Mouse (Mus musculus) midbrain, embryonic 14.5 days (tissue): Measurements from ENCODE around the gene Ulk4. TPM values are rescaled to one million over a fixed set of nuclear protein-coding genes. Genes with fewer than 3 reads are reported as not detected.

Experiments
- ATAC-seq: fragments of 200-750 bp; cut with Nextera tagmentation; 2 replicates; pipeline ENCODE4 v1.8.0; 2017; ENCODE audit warnings: moderate number of reproducible peaks, moderate library complexity; ENCODE audit not compliant: low FRiP score, low TSS enrichment
- DNase-seq: peaks from one replicate; pipeline ENCODE4 v3.0.0-alpha.2; 2015
- H3K27ac ChIP-seq: fragments of 300-500 bp; sonication (generic); replicated peaks from 2 replicates; pipeline ENCODE4 v1.5.1; 2014; ENCODE audit warnings: mild to moderate bottlenecking, low read depth, low read length, moderate library complexity
- H3K27me3 ChIP-seq: fragments of 300-500 bp; sonication (generic); 2 replicates; pipeline ENCODE4 v1.6.1; 2014; ENCODE audit warnings: low read length, control low read depth, mixed read lengths; ENCODE audit not compliant: control insufficient read depth, insufficient read depth
- H3K36me3 ChIP-seq: fragments of 300-500 bp; sonication (generic); 2 replicates; pipeline ENCODE4 v1.6.1; 2014; ENCODE audit warnings: low read length, control low read depth; ENCODE audit not compliant: control insufficient read depth, insufficient read depth
- H3K4me1 ChIP-seq: fragments of 300-500 bp; sonication (generic); 2 replicates; pipeline ENCODE4 v1.6.1; 2014; ENCODE audit warnings: mild to moderate bottlenecking, antibody characterized with exemption, low read length, control low read depth; ENCODE audit not compliant: control insufficient read depth, insufficient read depth
- H3K4me2 ChIP-seq: fragments of 300-500 bp; sonication (generic); 2 replicates; pipeline ENCODE4 v1.6.1; 2014; ENCODE audit warnings: mild to moderate bottlenecking, low read length, moderate library complexity
- H3K4me3 ChIP-seq: fragments of 300-500 bp; sonication (generic); replicated peaks from 2 replicates; pipeline ENCODE4 v1.5.1; 2014; ENCODE audit warnings: low read depth, low read length
- H3K9ac ChIP-seq: fragments of 300-500 bp; sonication (generic); replicated peaks from 2 replicates; pipeline ENCODE4 v1.6.1; 2014; ENCODE audit warnings: mild to moderate bottlenecking, low read length, moderate library complexity
- H3K9me3 ChIP-seq: fragments of 300-500 bp; sonication (generic); 2 replicates; pipeline ENCODE4 v1.6.1; 2016; ENCODE audit warnings: low read length, control low read depth, mixed read lengths; ENCODE audit not compliant: control insufficient read depth
- WGBS: fragments of 180-500 bp; shearing (Covaris S2); extraction: QIAGEN DNeasy Blood & Tissue Kit; methylation state at CpG from one replicate; pipeline ENCODE4 v1.1.7; 2014; 5-methylcytosine and 5-hydroxymethylcytosine counted together
- polyA plus RNA-seq: library from polyadenylated mRNA; unstranded; fragments of >200 nt; fragmentation: Nextera tagmentation; extraction: Ambion mirVana; gene quantifications from 2 replicates; pipeline ENCODE4 v1.2.1, GENCODE M21; 2014

Gene Ulk4
- polyA plus RNA-seq, 1 experiment from 2014 or later: 75.7 TPM

GRCm38 (mm10) chr9:121132549-121132948 is 144.4 kb downstream of the Ulk4 start:
- no peaks in the 10 kb centered on the region for H3K27me3 ChIP-seq
- H3K27ac ChIP-seq: no peak overlapping the region
- H3K9me3 ChIP-seq: no peaks in the 10 kb centered on the region
- no peaks in the 10 kb centered on the region for H3K4me1 ChIP-seq
- DNase-seq: no peak
- no peaks in the 10 kb centered on the region for H3K36me3 ChIP-seq
- 86% methylated on average over 6 of the region's 6 CpGs for WGBS
- no peak for ATAC-seq
- no peak overlapping the region for H3K9ac ChIP-seq
- no peak overlapping the region for H3K4me2 ChIP-seq
- no peak overlapping the region for H3K4me3 ChIP-seq

GRCm38 (mm10) chr9:121129533-121129932 is 147.5 kb downstream of the Ulk4 start:
- 79% methylated on average over 2 of the region's 2 CpGs for WGBS
- Histone ChIP-seq H3K4me1 (no peaks in the 10 kb centered on the region), H3K27ac (no peak overlapping the region), H3K4me3 (no peak overlapping the region), H3K27me3 (no peaks in the 10 kb centered on the region), H3K36me3 (no peaks in the 10 kb centered on the region), H3K4me2 (no peak overlapping the region), H3K9me3 (no peaks in the 10 kb centered on the region), H3K9ac (no peak overlapping the region)
- ATAC-seq: no peak
- DNase-seq: no peak

GRCm38 (mm10) chr9:121128934-121129333 is 148.1 kb downstream of the Ulk4 start:
- no peak for ATAC-seq
- 83% methylated on average over 8 of the region's 8 CpGs for WGBS

GRCm38 (mm10) chr9:121127025-121127424 is 150.0 kb downstream of the Ulk4 start:
- Histone ChIP-seq H3K4me1 (no peaks in the 10 kb centered on the region), H3K4me3 (no peak overlapping the region), H3K9ac (no peak overlapping the region), H3K9me3 (no peaks in the 10 kb centered on the region), H3K27ac (0 out of 2 replicates have a peak overlapping the region, but pooled peaks have one; percentile 8), H3K36me3 (no peaks in the 10 kb centered on the region), H3K4me2 (no peak overlapping the region), H3K27me3 (no peaks in the 10 kb centered on the region)
- DNase-seq (peak; percentile 77), ATAC-seq (no peak)
- WGBS: 43% methylated on average over 2 of the region's 2 CpGs

More at GRCm38 (mm10) chr9:121128934-121129333, 148.1 kb downstream of the Ulk4 start:
- DNase-seq: no peak
- Histone ChIP-seq H3K27ac (no peak overlapping the region), H3K36me3 (no peaks in the 10 kb centered on the region), H3K4me3 (no peak overlapping the region), H3K9me3 (no peaks in the 10 kb centered on the region), H3K27me3 (no peaks in the 10 kb centered on the region), H3K4me2 (no peak overlapping the region), H3K4me1 (no peaks in the 10 kb centered on the region), H3K9ac (no peak overlapping the region)

GRCm38 (mm10) chr9:121124705-121125104 is 152.3 kb downstream of the Ulk4 start:
- Histone ChIP-seq H3K27me3 (no peaks in the 10 kb centered on the region), H3K4me2 (no peak overlapping the region), H3K4me1 (no peaks in the 10 kb centered on the region), H3K36me3 (no peaks in the 10 kb centered on the region), H3K9ac (no peak overlapping the region), H3K4me3 (no peak overlapping the region), H3K27ac (no peak overlapping the region), H3K9me3 (no peaks in the 10 kb centered on the region)
- ATAC-seq (no peak), DNase-seq (no peak)
- 85% methylated on average over 8 of the region's 8 CpGs for WGBS

GRCm38 (mm10) chr9:121122039-121122438 is 155.0 kb downstream of the Ulk4 start:
- DNase-seq (no peak), ATAC-seq (no peak)
- no peak overlapping the region for H3K9ac ChIP-seq
- no peaks in the 10 kb centered on the region for H3K4me1 ChIP-seq
- no peaks in the 10 kb centered on the region for H3K36me3 ChIP-seq
- no peaks in the 10 kb centered on the region for H3K9me3 ChIP-seq
- no peaks in the 10 kb centered on the region for H3K27me3 ChIP-seq
- H3K4me2 ChIP-seq: no peak overlapping the region
- no peak overlapping the region for H3K4me3 ChIP-seq
- 79% methylated on average over 5 of the region's 5 CpGs for WGBS
- no peak overlapping the region for H3K27ac ChIP-seq

GRCm38 (mm10) chr9:121117936-121118335 is 159.1 kb downstream of the Ulk4 start:
- no peak overlapping the region for H3K9ac ChIP-seq
- WGBS: 85% methylated on average over 4 of the region's 4 CpGs
- DNase-seq: no peak
- no peaks in the 10 kb centered on the region for H3K27me3 ChIP-seq
- ATAC-seq: no peak
- H3K9me3 ChIP-seq: no peaks in the 10 kb centered on the region
- H3K36me3 ChIP-seq: no peaks in the 10 kb centered on the region
- H3K4me1 ChIP-seq: no peaks in the 10 kb centered on the region
- H3K27ac ChIP-seq: no peak overlapping the region
- no peak overlapping the region for H3K4me3 ChIP-seq
- H3K4me2 ChIP-seq: no peak overlapping the region

GRCm38 (mm10) chr9:121112131-121112530 is 164.9 kb downstream of the Ulk4 start:
- no peak for DNase-seq
- H3K9me3 ChIP-seq: no peaks in the 10 kb centered on the region
- 65% methylated on average over 1 of the region's 1 CpGs for WGBS
- H3K4me2 ChIP-seq: no peak overlapping the region
- no peak for ATAC-seq
- H3K27ac ChIP-seq: no peak overlapping the region
- H3K36me3 ChIP-seq: no peaks in the 10 kb centered on the region
- H3K9ac ChIP-seq: no peak overlapping the region
- no peak overlapping the region for H3K4me3 ChIP-seq
- H3K27me3 ChIP-seq: no peaks in the 10 kb centered on the region
- H3K4me1 ChIP-seq: peaks cover 19% of the 10 kb centered on the region

- Histone ChIP-seq H3K9ac (no peak overlapping the region), H3K4me1 (peaks cover 22% of the 10 kb centered on the region), H3K27me3 (no peaks in the 10 kb centered on the region), H3K27ac (peak overlapping the region; percentile 13; the same call in 1 of the 2 replicates), H3K9me3 (no peaks in the 10 kb centered on the region), H3K4me2 (no peak overlapping the region), H3K4me3 (no peak overlapping the region), H3K36me3 (no peaks in the 10 kb centered on the region)
- 10% methylated on average over 10 of the region's 10 CpGs for WGBS
- peak; percentile 90 for DNase-seq
- ATAC-seq: peak; percentile 62
Observed at GRCm38 (mm10) chr9:121108110-121108509, 168.9 kb downstream of the Ulk4 start.
